Mouse (Mus musculus) liver, adult (tissue): ENCODE data around the gene Ptprq.

Source experiments
- GATA4 ChIP-seq: IDR thresholded peaks from 2 replicates; pipeline ENCODE4 v1.6.1; 2014; ENCODE audit warnings: mild to moderate bottlenecking, low read length; ENCODE audit not compliant: insufficient replicate concordance

The Ptprq gene

GRCm38 (mm10) chr10:107675994-107676393, 43.9 kb downstream of the Ptprq start:
- TF ChIP-seq GATA4: no peak

- no peak for TF ChIP-seq GATA4
These were observed 51.3 kb downstream of the Ptprq start for GRCm38 (mm10) chr10:107668374-107669094.

DNA sequence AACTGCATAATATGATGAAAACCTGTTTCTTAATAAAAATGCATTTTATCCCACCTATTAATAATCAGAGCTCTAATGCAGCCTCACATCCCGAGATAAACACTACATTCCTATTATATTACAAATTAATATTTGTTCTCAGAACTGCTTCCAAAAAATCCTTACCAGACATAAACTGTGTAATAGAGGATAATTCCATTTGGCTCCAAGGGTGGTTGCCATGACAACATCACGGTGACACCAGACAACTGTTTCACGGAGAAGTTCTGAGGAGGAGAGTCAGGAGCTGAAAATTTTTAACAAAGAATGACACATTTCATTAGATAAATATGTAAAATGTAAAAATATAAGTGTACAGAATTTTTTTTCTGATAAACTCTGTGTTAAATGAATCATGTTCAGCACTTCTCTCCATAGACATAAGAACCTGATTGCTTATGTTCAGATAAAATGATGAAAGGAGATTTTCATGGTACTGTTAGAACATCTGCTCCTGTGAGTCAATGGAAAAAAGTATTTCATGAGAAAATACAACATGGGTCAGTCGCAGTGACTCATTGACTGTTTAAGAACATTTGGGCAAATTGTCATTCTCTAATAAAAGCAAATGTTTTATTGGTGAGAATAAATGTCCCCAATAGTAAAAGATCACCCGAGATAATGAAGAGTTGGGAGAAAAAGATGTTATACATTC, 57.3 kb downstream of the Ptprq start:
- TF ChIP-seq GATA4: no peak

DNA sequence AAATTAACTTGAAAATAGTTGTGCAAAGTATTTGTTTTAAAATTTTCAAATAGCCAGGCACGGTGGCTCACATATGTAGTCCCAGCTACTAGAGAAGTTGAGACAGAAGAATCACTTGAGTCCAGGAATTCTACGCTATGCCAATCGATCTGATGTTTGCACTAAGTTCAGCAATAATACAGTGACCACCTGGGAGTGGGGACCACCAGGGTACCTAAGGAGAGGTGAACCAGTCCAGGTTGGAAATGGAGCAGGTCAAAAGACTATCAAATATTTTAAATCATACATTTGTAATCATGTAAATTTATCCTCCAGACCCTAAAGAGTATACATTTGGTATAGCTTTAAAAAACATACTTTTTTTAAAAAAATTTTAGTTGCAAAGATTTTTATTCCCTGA, 57.9 kb downstream of the Ptprq start:
- no peak for TF ChIP-seq GATA4

GRCm38 (mm10) chr10:107659141-107659540, 60.7 kb downstream of the Ptprq start:
- no peak for TF ChIP-seq GATA4

DNA sequence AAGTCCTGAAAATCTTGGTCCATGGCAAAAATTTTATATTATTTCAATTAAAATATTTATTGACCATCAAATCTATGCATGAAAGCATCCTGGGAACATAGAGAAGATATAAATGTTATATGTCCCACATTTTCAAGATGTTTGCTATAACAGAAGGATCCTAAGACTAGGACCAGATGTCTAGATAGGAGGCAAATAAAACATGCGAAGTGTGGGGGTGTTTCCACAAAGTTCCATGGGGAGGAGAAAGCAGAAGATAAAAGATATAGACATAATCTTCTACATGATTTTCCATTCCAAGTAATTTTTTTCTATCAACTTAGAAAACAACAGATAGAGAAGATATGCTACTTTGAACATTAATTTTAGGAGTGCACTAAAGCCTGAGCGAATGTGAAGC, 70.2 kb downstream of the Ptprq start:
- no peak for TF ChIP-seq GATA4

- no peak for TF ChIP-seq GATA4
These were observed 91.7 kb downstream of the Ptprq start for GRCm38 (mm10) chr10:107628104-107628503.

DNA sequence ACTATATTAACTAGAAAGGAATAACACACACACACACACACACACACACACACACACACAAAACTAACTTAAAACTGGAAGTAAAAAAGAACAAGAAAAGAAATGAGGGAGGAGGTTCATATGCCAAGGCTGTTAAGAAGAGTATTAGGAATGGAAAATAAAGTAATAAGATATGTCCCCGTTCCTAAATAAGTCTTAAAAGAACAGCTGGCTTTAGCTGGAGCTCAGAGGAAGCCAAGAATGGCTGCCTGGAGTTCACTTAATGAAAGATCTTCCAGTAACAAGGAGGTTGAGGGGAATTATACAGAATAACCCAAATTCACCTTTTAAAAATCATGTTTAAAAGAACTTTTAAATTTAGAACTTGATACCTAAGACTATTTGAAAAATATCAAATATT, 93.2 kb downstream of the Ptprq start:
- no peak for TF ChIP-seq GATA4

- TF ChIP-seq GATA4: no peak
These were observed 95.6 kb downstream of the Ptprq start for GRCm38 (mm10) chr10:107624211-107624610.

DNA sequence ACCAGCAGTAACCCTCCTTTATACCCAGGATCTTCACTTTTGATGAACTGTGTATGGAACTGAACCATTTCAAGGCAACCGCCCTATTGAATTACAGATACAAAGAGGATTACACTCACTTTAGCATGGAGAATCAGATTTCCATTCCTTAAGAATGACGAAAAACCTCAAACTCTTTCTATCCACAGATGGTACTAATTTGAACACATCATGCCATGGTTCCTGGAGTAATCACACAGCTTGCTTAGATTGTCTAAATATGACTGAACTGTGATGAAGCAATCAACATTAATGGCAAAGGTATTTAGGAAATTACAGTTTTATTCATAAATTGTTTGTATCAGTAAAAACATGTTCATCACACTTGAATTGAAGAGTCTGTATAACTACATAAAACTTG, 104.4 kb downstream of the Ptprq start:
- TF ChIP-seq GATA4: no peak

DNA sequence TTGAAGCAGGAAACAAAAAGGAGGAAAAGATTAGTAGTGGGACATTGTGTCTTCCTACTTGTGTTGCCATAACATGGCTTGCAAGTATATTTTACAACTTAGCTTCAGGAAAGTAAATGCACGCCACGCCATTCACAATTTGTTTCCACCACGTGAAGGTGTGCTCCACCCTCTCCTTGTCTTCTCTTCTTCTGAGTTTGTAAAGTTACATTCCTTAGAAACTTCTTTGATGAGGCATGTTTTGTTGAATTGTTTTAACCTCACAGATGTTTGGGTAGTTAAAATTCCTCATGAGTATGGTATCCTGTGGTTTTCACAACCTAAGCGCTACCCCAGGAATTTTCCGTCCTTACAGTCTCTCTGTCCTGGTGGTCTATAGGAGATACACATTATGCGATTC, 118.5 kb downstream of the Ptprq start:
- TF ChIP-seq GATA4: no peak

GRCm38 (mm10) chr10:107583360-107583759, 136.5 kb downstream of the Ptprq start:
- TF ChIP-seq GATA4: no peak

GRCm38 (mm10) chr10:107569044-107569443, 150.8 kb downstream of the Ptprq start:
- TF ChIP-seq GATA4: no peak

- no peak for TF ChIP-seq GATA4
These were observed 151.6 kb downstream of the Ptprq start for GRCm38 (mm10) chr10:107568261-107568660.

DNA sequence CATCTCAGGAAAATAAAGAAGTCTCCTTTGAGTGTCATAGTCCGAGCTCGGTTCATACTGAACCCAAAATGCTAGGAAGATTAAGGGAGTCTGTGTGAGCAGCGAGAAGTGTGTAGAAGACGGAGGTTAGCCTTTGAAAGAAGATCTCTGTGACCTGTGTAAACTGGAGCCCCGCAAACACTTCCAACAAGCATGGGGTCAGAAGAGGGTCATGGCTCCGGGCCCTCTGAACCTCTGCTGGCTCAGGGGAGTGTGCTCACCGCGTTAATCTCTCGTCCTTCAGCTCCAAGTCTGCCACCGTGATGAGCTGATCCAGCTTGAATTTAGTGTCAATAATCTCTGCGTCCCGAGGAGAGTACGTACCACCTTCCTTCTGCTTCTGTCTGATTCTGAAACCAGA, 157.0 kb downstream of the Ptprq start:
- no peak for TF ChIP-seq GATA4

- no peak for TF ChIP-seq GATA4
These were observed 159.0 kb downstream of the Ptprq start for GRCm38 (mm10) chr10:107560881-107561280.

DNA sequence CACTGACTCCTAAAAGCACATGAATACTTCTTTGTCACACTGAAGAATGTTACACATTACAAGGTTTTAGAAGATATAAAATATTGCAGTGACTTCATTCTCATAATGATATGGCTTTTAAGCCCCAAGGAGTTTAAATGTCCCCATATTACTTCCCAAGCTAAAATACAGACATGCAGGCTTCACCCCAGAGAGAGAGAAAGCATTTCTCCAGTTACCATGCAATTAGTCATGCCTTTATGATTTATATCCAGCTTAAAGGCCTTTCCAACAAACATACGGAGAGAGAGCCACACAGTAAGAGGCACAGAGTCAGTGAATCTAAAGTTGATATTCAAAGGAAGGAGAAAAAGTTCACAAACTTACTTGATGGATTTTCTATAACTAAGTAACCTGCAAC, 176.8 kb downstream of the Ptprq start:
- no peak for TF ChIP-seq GATA4
